Mouse (Mus musculus): ENCODE measurements around the gene Catsper1.

- no peak for TF ChIP-seq POLR2A (IDR thresholded peaks at IDR 0.05; ENCODE audit: insufficient read depth, low read depth, low read length)
- TF ChIP-seq EP300 (IDR thresholded peaks at IDR 0.05; ENCODE audit: insufficient read depth, low read depth, low read length) = no peak
- TF ChIP-seq CTCF (IDR thresholded peaks at IDR 0.05) = no peak
These were observed 39.2 kb downstream of the Catsper1 start for GRCm38 (mm10) chr19:5374748-5375147.

Data from heart, adult 2 months (tissue).